Mouse (Mus musculus): Measurements from ENCODE around the gene Nrd1. TPM values are rescaled to one million over a fixed set of nuclear protein-coding genes. Genes with fewer than 3 reads are reported as not detected.
A peak's percentile ranks its signal among the peaks of the same experiment; 100 is the strongest.

Nrd1 gene
- polyA plus RNA-seq, 1 experiment: 214 TPM

GRCm38 (mm10) chr4:109021976-109022375, 21.5 kb downstream of the Nrd1 start:
- TF ChIP-seq POLR2A (IDR thresholded peaks at IDR 0.05; ENCODE audit: low read depth, low read length): no peak
- no peak for TF ChIP-seq CTCF (IDR thresholded peaks at IDR 0.05; ENCODE audit: borderline replicate concordance, insufficient read depth, low read length)

DNA sequence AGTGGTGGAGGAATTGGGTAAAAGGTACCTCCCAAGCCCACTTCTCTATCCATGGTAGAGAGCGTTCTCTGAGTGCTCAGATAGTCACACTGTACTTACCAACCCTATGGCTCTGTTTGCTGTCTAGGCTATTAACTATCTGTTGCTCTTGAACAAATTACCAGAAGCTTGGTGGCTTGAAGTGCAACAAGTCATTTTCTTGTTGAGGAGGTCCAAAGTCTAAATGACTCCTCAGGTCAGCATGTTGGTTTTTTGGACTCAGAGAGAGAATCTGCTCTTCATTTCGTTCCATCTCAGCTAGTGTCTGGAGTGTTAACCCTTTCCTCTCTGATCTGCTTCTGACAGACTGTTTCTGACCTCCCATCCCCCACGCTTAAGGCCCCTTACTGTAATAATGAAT, 24.6 kb downstream of the Nrd1 start:
- H3K4me3 ChIP-seq (ENCODE audit: insufficient read depth, low read length): no peak overlapping the region
- H3K27ac ChIP-seq (ENCODE audit: insufficient read depth, low read length): no peak overlapping the region
- TF ChIP-seq CTCF (IDR thresholded peaks at IDR 0.05; ENCODE audit: borderline replicate concordance, insufficient read depth, low read length): no peak
- TF ChIP-seq POLR2A (IDR thresholded peaks at IDR 0.05; ENCODE audit: low read depth, low read length): no peak
- no peaks in the 10 kb centered on the region for H3K4me1 ChIP-seq (ENCODE audit: control insufficient read depth, insufficient read depth, low read length)

More at GRCm38 (mm10) chr4:109021976-109022375, 21.5 kb downstream of the Nrd1 start:
- no peaks in the 10 kb centered on the region for H3K4me1 ChIP-seq (ENCODE audit: control insufficient read depth, insufficient read depth, low read length)
- H3K27ac ChIP-seq (ENCODE audit: insufficient read depth, low read length): no peak overlapping the region
- H3K4me3 ChIP-seq (ENCODE audit: insufficient read depth, low read length): no peak overlapping the region

DNA sequence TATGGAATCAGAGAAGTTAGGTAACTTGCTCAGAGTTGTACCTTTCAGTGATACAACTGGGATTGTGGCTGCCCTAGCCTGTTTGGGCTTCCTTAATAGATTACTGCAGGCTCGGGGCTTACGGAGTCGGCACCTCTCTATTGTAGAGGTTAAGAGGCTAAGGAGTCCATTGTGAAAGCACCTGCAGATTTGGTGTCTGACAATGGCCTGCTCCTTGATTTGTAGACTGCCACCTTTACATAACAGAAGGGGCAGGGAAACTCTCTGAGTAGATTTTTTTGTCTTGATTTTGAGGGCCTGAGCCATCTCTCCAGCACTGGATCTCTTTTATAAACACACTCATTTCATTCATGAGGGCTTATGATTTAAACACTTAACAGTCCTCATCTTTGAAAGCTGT, 26.1 kb downstream of the Nrd1 start:
- H3K4me3 ChIP-seq (ENCODE audit: insufficient read depth, low read length): no peak overlapping the region
- no peak for TF ChIP-seq CTCF (IDR thresholded peaks at IDR 0.05; ENCODE audit: borderline replicate concordance, insufficient read depth, low read length)
- no peak for TF ChIP-seq POLR2A (IDR thresholded peaks at IDR 0.05; ENCODE audit: low read depth, low read length)
- no peak overlapping the region for H3K27ac ChIP-seq (ENCODE audit: insufficient read depth, low read length)
- no peaks in the 10 kb centered on the region for H3K4me1 ChIP-seq (ENCODE audit: control insufficient read depth, insufficient read depth, low read length)

DNA sequence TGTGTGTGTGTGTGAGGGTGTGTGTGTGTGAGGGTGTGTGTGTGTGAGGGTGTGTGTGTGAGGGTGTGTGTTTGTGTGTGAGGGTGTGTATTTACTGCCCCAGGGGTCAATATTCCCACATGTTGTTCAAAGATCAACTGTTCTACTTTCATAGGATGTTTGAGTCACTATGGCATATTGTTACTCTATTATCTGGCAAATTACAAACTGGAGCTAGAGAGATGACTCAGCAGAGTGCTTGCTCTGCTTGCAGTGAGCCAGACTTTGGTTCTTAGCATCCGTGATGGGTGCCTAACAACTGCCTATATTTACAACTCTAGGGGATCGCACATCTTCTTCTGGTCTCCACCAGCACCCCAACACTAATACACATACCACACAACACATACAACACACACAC, 29.4 kb downstream of the Nrd1 start:
- Histone ChIP-seq H3K4me3 (ENCODE audit: insufficient read depth, low read length) (no peak overlapping the region), H3K4me1 (ENCODE audit: control insufficient read depth, insufficient read depth, low read length) (no peaks in the 10 kb centered on the region), H3K27ac (ENCODE audit: insufficient read depth, low read length) (no peak overlapping the region)
- TF ChIP-seq CTCF (IDR thresholded peaks at IDR 0.05; ENCODE audit: borderline replicate concordance, insufficient read depth, low read length) (no peak), POLR2A (IDR thresholded peaks at IDR 0.05; ENCODE audit: low read depth, low read length) (no peak)

GRCm38 (mm10) chr4:109030266-109030665, 29.8 kb downstream of the Nrd1 start:
- no peak for TF ChIP-seq CTCF (IDR thresholded peaks at IDR 0.05; ENCODE audit: borderline replicate concordance, insufficient read depth, low read length)
- Histone ChIP-seq H3K4me3 (ENCODE audit: insufficient read depth, low read length) (no peak overlapping the region), H3K4me1 (ENCODE audit: control insufficient read depth, insufficient read depth, low read length) (no peaks in the 10 kb centered on the region), H3K27ac (ENCODE audit: insufficient read depth, low read length) (no peak overlapping the region)

DNA sequence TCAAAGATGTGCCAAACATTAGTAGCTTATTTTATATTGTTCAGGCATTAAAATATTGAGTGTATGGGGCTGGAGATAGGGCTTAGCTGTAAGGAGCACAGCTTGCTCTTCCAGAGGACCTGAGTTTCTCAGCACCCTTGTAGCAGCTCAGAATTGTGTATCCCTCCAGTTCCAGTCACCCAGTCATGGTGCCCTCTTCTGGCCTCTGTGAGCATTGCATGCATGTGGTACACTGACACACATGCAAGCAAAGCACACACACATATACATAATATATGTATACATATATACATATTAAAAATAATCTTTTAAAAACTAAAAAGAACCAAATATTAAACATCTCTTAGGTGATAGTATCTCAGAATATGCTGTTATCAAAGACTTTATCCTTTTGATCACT, 35.9 kb downstream of the Nrd1 start:
- H3K4me1 ChIP-seq (ENCODE audit: control insufficient read depth, insufficient read depth, low read length): no peaks in the 10 kb centered on the region
- TF ChIP-seq CTCF (IDR thresholded peaks at IDR 0.05; ENCODE audit: borderline replicate concordance, insufficient read depth, low read length): peak; percentile 72; the same call in 1 of the 2 replicates
- no peak for TF ChIP-seq POLR2A (IDR thresholded peaks at IDR 0.05; ENCODE audit: low read depth, low read length)
- H3K27ac ChIP-seq (ENCODE audit: insufficient read depth, low read length): no peak overlapping the region

DNA sequence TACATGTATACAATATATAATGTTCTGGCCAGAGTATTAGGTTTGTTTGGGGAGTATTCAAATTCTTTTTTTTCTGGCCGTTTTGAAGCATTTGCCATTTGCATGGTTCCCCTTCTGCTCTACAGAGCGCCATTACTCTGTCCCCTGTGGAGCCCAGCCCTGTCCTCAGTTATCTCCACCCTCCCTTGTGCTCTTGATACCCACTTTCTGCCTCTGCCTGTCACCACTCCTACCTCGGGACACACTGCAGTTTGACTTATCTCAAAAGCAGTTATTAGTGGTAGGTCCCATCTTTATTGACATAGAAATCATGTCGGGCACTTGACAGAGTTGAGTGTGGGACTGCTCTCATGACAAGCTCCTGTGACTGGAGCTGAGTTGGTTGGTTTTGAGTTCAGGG, 42.3 kb downstream of the Nrd1 start:
- H3K4me1 ChIP-seq (ENCODE audit: control insufficient read depth, insufficient read depth, low read length): 0 out of 2 replicates have a peak, but pooled peaks cover 2% of the 10 kb centered on the region
- no peak overlapping the region for H3K4me3 ChIP-seq (ENCODE audit: insufficient read depth, low read length)
- no peak overlapping the region for H3K27ac ChIP-seq (ENCODE audit: insufficient read depth, low read length)
- TF ChIP-seq CTCF (IDR thresholded peaks at IDR 0.05; ENCODE audit: borderline replicate concordance, insufficient read depth, low read length) (no peak), POLR2A (IDR thresholded peaks at IDR 0.05; ENCODE audit: low read depth, low read length) (no peak)

More for the DNA sequence above, 35.9 kb downstream of the Nrd1 start:
- no peak overlapping the region for H3K4me3 ChIP-seq (ENCODE audit: insufficient read depth, low read length)

- H3K4me3 ChIP-seq (ENCODE audit: insufficient read depth, low read length): no peak overlapping the region
- TF ChIP-seq POLR2A (IDR thresholded peaks at IDR 0.05; ENCODE audit: low read depth, low read length): no peak
- H3K4me1 ChIP-seq (ENCODE audit: control insufficient read depth, insufficient read depth, low read length): 0 out of 2 replicates have a peak, but pooled peaks cover 4% of the 10 kb centered on the region
- H3K27ac ChIP-seq (ENCODE audit: insufficient read depth, low read length): no peak overlapping the region
Observed at GRCm38 (mm10) chr4:109043294-109043693, 42.8 kb downstream of the Nrd1 start.

DNA sequence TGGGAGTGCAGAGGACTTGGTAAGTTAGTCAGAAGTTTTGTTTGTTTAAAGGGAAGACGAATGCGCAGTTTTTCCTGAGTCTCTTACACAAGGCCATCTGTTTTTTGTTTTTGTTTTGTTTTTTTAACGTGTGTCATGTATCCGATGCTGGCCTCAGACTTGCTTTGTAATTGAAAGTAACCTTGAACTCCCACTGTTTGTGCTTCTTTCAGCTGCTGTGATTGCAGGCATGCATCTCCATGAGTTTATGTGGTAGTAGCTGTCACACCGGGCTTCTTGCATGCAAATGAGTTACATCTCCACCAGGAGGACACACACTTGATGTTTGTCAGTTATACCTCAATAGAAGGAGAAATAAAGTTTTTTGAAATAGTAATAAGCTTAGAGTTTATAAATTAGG, 43.3 kb downstream of the Nrd1 start:
- Histone ChIP-seq H3K27ac (ENCODE audit: insufficient read depth, low read length) (no peak overlapping the region), H3K4me1 (ENCODE audit: control insufficient read depth, insufficient read depth, low read length) (peaks cover 6% of the 10 kb centered on the region; the same call in 1 of the 2 replicates), H3K4me3 (ENCODE audit: insufficient read depth, low read length) (no peak overlapping the region)
- TF ChIP-seq POLR2A (IDR thresholded peaks at IDR 0.05; ENCODE audit: low read depth, low read length) (no peak), CTCF (IDR thresholded peaks at IDR 0.05; ENCODE audit: borderline replicate concordance, insufficient read depth, low read length) (no peak)

GRCm38 (mm10) chr4:109048258-109048657, 47.8 kb downstream of the Nrd1 start:
- TF ChIP-seq POLR2A (IDR thresholded peaks at IDR 0.05; ENCODE audit: low read depth, low read length): no peak
- no peak for TF ChIP-seq CTCF (IDR thresholded peaks at IDR 0.05; ENCODE audit: borderline replicate concordance, insufficient read depth, low read length)
- no peak overlapping the region for H3K4me3 ChIP-seq (ENCODE audit: insufficient read depth, low read length)
- peaks cover 8% of the 10 kb centered on the region; the same call in 1 of the 2 replicates for H3K4me1 ChIP-seq (ENCODE audit: control insufficient read depth, insufficient read depth, low read length)
- no peak overlapping the region for H3K27ac ChIP-seq (ENCODE audit: insufficient read depth, low read length)

DNA sequence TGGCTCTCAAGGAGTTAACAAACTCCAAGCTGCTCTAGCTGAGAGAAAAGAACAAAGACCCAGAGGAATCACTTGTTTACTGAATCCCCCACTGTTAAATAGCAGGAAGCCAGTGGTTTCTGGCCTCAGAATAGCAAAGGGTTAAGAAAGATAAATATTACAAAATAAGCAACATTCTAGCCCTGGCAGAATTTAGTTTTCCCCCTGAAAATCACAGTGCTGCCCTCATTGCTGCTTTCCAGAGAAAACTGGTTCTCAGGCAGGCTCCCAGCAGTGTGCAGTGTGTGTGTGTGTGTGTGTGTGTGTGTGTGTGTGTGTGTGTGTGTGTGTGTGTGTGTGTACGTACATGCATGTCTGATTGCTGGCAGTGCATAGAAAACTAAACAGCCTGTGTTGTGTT, 51.8 kb downstream of the Nrd1 start:
- H3K4me1 ChIP-seq (ENCODE audit: control insufficient read depth, insufficient read depth, low read length): peaks cover 8% of the 10 kb centered on the region; the same call in 1 of the 2 replicates
- TF ChIP-seq CTCF (IDR thresholded peaks at IDR 0.05; ENCODE audit: borderline replicate concordance, insufficient read depth, low read length) (no peak), POLR2A (IDR thresholded peaks at IDR 0.05; ENCODE audit: low read depth, low read length) (no peak)
- no peak overlapping the region for H3K4me3 ChIP-seq (ENCODE audit: insufficient read depth, low read length)
- H3K27ac ChIP-seq (ENCODE audit: insufficient read depth, low read length): peak overlapping the region; percentile 31; the same call in 1 of the 2 replicates
